Mouse (Mus musculus): ENCODE measurements at regions not wholly inside any gene's neighbourhood (a gene's known extent, or its start where the extent isn't known, plus 50 kb on each side); places are given as distances from the start of the nearest gene placed in this dataset.

DNA sequence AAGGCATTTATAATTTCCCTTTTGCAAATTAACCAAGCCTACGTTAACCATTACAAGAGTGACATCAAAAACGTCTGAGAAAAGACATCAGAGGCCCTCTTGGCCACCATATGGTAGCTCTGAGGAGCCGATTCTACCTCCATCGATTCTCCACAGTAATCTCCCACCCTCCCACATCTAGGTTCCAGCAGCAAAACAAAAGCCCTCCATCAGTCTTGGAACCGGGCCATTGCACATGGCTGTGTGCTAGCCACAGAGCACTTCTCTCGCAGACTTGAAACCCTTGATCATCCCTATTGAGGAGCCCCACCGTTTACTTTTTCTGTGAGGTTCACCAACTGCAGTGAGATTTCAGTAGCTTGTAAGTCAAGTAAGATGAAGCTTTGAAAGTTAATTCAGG, 310.5 kb upstream of the Adamts9 start:
- DNase-seq: no peak

DNA sequence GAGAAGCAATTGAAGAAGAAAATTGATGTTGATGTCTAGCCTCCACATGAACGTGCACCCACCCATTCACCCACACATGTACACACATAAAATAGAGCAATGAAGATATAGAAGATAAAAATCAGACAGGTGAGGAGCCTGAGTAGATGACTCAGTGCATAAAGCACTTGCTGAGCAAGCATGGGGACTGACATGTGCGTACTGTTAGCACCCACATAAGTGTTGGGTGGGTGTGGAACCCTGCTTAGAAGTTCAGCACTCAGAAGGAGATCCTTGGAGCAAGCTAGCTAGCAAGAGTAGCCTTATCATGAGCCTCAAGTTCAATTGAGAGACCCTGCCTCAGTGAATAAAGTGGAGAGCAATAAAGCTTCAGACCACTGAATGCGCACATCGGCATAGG, 305.7 kb upstream of the Adamts9 start:
- DNase-seq: no peak

DNA sequence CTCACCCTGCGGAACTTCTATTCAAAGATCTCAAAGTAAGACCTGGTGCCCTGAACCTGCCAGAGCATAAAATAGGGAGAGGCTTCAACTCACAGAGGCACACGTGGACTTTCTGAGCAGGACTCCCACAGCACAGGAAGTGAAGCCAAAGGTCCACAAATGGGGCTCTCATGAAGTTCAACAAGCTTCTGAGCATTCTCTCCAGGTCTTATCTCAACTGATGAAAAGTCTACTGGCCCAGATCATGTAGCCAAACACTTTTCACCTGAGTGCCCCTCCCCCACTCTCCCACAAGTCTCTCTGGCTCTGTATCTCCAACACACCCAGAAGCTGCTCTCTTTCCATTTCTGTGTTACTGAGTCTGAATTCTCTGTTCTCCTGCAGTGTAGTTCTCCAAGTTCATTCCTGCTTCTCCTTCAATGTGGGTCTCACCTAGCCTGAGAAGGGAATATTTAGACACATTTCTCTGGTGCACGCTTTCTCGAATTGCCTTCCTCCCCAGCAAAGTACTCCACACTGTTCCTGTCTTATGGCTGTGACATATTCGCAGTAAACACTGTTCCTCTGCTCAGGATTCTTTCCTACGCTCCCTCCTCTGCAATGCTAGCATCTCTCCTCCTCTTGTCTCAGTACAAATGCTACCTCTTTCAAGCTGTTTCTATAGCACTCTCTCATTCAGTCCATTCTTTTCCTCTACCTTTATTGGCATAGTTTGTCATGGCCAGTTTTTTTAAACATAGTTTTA, 303.4 kb upstream of the Adamts9 start:
- no peak for DNase-seq

DNA sequence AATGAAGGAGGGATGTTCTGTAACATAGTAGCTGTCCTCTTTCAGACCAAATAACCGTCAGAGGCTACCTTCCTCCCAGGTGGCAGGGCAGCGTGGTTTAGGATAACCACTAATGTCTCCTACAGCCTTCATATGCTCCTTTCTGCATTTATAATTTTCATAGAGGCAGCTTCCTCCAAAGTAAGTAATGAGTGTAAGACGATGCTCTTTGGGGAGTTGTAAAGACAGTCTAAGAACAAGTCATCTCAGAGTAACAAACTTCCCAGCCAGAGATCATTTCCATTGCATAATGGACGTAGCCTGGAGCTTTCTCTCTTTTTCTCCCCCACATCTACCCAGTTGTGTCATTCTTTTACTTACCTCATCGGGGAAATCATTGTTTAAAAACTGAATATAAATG, 292.3 kb upstream of the Adamts9 start:
- DNase-seq: no peak

DNA sequence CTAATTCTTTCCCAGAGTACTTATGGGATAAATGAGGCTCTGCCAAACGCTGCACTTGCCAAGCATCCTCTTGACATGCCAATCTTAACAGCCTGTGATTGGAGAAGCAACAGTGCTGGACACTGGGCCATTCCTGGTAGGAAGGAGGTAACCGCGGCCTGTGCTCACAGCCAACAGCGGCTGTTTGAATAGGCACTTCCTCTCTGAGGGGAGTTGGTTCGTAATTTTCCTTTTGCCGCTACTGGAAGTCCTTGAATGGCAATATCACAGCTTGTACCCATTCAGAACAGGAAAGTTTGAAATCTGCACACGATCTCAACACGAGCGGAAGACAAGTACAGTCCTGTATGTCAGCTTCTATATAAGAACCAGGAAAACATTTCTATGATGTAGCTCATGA, 289.3 kb upstream of the Adamts9 start:
- no peak for DNase-seq

DNA sequence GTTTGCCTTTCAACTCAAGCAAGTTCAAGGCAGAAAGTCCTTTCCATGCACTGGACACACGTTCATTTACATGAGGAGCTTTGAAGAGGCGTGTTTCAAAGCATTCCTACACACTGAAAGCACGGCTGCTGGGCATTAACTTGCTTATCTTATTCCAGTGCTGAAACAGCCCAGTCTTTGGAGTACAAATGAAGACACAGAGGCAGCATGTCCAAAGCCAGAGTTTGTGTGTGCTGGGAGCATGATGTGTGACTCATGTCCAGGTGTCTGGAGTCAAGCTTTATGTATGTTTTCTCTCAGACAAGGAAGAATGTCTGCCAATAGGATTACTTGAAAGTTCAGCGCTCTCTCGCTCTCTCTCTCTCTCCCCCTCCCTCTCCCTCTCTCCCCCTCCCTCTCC, 287.2 kb upstream of the Adamts9 start:
- DNase-seq: no peak

DNA sequence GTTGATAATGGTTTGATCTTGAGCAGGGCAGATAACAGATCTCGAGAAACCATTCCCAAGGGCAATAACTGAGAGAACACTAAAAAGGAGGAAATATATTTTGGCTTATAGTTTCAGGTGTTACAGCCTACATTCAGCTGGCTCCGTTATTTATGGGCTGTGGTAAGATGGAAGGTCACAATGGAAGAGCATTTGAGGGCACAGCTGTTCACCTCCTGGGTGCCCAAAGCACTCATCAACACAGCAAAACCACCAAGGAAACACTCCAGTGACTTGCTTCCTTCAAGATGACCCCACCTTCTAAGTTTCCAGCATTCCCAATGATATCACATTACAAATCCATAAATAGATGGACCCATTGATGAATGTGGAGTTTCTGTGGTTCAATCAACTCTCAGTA, 286.0 kb upstream of the Adamts9 start:
- DNase-seq: no peak

DNA sequence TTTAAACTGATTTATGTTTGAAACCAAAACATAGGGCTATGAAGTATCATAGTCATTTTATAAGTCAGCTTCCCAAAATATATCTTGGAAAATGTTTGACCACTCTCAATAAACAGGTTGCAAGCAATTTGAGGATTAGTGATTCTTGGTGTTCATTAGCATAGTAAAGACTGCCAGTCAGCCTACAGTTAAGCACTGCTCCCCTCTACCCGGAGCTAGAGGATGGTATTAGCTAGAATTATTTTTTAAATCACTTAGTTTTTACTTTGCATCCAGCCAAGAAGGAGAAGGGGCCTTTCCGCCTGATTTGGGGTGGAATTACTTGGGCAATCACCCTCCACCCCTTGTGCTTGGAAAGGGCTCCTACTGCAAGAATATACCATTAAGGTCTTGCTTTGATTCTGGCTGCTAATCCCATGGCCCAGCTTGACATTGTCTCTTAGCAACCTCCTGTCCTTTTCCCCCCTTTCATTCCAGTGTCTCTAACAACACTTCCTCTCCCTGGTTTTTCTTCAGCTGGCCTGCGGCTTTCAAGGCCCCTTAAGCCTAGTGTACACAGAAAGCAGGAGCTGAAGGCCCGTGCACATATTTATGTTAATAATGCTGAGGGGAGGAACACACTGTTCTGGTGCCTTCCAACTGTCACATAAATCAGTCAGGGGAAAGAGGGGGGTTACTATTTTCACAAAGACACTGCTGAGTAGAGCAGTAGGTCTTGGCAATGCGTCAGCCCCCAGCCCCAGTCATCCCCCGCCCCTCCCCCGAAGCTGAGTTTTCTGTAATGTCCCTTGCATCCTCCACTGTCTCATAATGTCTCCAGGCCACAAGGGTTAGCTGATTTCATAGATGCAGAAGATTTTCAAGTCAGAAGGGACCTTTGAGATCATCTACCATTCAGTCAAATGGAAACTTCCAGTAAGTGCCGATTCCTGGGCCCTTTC, 280.6 kb upstream of the Adamts9 start:
- DNase-seq: no peak

DNA sequence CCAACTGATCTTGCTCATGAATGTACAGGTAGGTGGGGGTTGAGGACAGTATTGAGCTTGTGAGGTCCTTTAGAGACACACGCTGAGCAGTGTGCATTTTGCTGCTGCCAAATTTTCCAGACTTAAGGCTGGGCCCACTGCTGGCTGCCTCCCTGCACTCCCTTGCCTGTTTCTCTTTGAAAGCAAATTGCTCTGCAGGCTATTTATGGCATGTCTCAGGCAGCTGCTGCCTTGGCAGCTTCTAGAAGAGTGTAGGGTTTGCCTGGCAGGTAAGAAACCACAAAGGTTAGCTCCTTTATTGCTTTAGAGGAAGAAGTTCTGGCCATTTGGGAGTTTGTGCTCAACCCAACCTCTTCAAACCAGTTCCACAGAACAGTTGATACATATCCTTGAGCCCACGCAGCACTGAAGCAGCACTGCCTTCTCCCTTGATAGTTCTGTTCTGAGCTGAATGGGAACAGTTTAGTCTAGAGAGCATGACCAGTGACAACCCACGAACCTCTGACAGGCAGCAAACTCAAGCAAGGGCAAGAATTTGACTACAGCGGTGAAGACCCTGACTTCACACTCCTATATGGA, 274.8 kb upstream of the Adamts9 start:
- DNase-seq: peak; percentile 9

DNA sequence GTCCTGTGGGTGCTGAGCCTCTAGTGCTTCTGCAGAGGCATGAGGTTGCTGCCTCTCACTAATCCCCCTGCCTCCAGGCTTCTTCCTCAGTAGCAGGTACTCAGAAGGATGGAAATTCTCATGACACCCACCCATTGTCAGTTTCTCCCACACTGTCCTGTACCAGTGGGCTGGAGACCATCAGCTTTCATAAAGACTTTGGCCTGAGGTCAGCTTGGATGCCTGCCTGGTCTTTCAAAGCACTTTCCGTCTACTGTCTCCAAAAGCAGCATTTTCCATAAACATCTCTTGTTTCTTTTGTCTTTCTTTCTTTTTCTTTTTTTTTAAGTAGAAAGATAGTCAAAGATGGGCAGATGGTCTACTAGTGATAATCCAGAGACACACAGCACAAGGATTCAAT, 257.6 kb upstream of the Adamts9 start:
- no peak for DNase-seq

DNA sequence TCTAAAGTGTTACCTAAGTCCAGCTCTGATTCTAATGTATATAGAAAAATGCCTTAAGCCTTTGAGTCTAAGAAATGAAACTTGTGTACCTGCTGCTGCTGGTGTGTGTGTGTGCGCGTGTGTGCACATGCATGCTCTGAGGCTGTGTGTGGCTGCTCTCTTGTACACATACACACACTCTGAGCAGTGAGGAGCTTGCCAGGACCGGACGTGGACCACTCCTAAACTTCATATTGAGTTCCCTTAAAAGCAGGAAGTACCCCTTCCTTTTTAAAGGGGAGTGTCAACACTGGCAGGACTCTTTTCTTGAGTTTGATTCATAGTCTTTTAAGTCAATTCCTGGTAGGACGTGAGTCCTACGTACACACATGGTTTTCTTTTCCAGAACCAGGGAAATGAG, 251.4 kb upstream of the Adamts9 start:
- no peak for DNase-seq

DNA sequence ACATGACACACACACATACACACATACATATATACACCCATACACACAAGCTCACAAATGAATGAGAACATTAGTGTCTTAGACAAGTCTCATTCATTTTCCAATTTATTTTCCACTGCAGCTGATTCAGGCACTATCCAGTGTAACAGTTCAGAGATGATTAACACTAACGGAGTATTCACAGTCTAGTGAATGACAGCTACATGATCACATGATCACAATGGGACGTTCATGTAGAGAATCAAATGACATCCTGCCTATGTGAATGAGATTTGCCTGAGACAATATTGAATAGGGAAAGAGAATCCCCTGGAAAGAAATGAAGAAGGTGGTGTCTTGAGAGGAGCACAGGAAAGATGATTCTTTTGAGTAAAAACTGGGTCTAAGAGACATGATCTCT, 249.7 kb upstream of the Adamts9 start:
- DNase-seq: no peak

DNA sequence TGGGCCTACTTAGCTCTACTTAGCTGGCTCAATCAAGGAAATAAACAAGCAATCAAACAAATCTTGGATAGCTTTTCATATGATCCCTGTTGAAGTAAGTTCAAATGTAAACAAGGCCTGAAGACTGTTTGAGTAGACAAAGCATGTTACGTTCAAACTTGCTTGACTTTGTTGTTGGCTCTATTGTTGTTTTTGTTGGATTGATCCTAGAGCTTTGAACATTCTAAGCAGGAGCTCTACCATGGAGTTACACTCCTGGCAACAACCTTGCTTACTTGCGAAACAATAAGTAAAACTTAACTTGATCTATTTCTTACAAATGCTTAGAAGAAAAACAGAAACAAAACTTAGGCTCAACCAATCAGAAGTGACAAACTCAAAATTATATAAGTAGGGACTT, 247.7 kb upstream of the Adamts9 start:
- DNase-seq: no peak

DNA sequence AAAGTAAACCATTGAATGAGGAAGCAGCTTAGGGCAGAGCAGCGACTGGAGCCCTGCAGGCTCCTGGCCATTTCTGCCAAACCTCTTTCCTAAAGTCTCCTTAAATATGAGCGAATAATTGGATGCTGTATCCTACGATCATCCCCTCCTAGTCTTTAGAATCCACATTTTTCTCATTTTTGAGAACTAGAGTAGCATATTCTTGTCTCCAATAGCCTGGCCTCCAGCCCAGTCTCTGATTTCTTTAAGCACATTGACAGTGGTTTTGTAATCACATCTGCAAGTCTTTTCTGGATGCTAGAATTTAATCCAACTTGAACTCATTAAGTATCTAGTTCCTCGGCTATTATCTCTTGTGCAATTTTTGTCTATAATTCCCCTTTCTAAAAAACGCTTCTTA, 225.2 kb upstream of the Adamts9 start:
- peak; percentile 49 for DNase-seq

DNA sequence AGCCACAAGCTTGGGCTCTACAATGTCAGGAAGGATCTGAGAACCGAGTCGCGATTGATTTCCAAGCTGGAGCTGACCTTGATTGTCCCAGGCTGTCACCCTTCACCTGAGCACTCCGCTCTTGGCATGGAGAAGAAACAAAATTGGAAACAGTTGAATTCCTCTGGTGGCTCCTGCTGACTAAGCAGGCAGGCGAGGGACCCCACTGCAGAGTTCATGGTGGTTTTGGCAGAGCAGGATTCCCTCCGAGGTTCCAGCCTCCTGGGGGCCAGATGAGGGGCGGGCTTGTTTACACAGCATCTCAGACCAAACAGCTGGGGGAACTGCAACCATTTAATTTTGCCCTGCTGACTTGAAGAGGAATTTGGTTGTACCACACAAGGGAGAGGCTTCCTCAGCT, 224.0 kb upstream of the Adamts9 start:
- DNase-seq: no peak

DNA sequence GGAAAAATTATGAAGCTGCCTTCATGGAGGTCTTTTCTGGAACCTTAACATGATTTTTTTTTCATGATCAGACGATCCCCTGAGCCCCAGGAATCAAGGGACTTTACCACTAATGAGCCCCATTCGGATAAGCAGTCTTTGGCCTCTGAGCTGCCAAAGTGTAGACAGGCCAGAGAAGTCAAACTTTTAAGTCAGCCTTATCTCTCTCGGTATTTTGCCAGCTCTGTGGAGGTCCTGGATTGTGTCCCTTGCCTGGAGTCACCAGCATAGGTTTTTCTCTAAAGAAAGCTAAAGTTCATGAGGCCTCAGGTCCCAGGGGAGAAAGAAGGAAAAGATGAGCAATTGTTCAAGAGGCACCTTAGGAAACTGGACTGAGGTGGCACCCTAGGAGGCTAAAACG, 222.7 kb upstream of the Adamts9 start:
- DNase-seq: no peak

DNA sequence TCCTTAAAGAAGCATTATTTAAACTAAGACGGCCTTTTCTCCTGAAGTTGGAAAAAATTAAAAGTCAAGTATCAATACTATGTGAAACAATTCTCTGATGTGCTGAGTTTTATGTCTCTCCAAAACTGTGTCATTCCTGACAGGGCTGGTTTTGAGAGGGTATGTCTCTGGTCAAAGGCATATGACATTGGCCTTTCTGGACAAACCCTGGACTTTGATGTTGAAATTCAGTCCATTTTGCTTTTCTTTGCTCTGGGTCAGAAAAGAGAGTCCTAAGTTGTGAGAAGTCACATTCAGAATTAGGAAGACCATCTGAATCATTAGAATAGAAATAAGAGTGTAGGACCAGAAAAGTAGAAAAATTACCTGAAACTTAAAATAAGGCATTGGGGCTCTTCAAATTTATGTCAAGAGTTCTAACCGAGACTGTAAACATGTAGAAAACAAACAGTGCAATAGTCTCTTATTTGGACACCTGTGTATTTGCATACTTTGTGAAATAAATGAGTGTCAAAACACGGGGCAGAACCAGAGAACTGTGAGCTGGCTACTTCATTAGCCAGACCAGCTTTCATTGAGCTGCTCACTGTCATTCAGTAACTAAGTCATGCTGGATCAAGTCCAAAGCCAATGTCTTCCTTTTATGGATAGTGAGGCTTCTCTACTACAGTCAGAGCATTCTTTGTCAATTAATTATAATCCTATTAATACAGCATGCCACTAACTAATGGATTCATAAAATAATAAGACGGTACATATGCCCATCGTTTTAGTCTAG, 209.3 kb upstream of the Adamts9 start:
- DNase-seq: no peak

DNA sequence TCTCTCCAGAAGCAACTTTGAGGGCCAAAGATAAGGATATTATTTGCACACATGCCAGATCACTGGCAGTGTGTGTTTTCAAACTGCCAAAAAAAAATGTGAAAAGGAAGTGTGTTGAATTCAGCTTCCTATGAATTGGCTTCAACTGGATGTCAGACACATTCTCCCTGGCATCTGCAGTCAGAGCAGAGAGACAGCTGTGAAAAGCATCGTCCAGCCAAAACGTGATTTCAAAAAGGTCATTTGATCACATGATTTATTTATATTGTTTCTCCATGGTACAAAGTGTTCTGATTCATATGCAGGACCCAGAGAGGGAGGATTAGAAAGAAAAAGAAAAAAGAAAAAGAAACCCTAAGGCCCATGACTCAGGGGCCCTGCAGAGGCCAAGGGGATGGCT, 207.2 kb upstream of the Adamts9 start:
- no peak for DNase-seq

DNA sequence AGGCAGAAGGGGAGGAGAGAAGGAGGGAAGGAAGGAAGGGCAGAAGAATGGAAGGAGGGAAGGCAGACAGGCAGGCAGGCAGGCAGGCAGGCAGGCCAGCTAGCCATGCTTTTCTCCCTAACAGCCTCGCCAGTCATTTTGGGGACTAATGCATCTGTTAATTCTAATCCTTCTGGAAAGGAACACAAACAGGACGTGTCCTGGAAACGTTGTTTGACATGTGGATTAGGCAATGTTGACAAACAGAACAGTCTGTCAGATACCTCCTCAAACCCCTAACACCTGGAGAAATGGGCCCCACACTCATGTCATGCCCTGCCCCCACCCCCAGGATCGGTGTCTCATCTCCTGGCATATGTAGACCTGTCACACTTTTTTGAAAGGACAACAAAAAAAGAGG, 206.7 kb upstream of the Adamts9 start:
- DNase-seq: no peak

DNA sequence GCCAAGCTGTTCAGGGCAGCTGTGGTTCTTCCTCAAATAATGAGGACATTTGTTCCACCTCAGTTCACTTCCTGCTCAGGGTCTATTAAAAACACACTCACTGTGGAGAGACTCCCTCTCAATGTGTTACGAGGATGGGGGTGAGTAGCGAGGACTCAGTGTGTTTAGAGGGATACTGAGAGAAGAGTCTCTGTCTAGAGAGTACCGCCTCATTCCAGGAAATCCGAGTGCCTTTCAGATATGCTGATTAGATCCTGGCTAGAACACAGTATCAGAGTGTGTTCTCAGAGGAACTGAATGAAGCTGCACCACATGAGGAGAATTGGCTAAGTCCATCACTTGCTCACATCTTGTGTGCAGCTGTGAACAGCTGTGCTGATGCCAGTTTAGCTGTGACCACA, 197.0 kb upstream of the Adamts9 start:
- DNase-seq: no peak

DNA sequence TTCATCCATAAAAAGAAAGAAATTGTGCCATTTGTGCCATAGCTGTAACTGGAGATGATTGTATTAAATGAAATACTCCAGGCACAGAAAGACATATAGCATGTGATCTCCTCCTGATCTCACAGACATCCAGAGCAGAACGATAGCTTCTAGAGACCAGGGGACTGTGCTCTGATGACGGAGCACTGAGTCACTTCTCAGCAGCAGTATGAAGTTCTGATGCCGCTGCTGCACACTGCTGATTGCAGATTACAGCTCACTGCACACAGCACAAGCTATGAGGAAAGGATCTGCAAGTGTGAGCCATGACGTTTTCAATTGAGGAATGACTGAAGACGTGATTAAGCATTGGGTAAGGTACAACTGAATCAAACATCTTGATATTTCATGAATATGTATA, 190.6 kb upstream of the Adamts9 start:
- DNase-seq: no peak

DNA sequence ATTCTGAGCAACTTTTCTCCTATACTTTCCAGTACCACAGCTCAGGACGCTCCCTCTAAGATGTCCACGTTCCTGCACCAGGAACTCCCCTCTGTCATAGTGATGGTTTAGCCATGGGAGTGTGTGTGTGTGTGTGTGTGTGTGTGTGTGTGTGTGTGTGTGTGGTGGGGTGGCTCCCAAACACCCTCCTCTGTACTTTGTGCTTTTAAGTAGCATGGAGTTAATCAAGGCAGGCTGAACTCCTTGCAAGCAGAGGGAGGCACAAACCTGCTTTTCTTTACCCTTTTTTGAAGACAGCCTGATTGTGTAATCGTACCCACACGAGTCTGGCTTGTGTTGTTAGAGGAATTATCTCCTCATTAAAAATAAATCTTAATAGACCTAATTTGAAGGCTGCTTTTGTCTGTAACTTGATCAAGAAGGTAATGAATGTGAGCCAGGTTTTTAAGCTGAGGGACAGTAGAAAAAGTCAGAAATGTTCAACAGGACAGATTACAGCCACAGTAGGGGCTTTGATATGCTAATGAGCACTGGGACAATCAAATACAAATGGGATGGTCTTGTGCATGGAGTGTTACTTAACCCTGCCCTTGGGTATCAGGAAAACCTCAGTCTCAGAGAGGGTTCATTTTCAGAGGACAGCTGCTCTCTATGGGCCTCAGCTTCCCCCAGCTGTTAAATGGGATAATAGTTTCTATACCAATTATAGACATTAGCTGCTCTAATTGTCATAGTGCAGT, 187.8 kb upstream of the Adamts9 start:
- DNase-seq: no peak

All from gastrocnemius, postnatal 10 days (tissue).